Mouse (Mus musculus) midbrain, embryonic 13.5 days (tissue): ENCODE measurements at regions not wholly inside any gene's neighbourhood (a gene's known extent, or its start where the extent isn't known, plus 50 kb on each side); places are given as distances from the start of the nearest gene placed in this dataset.

Source experiments
- ATAC-seq: fragments of 200-750 bp; cut with Nextera tagmentation; 2 replicates; pipeline ENCODE4 v1.8.0; 2017; ENCODE audit warnings: mild to moderate bottlenecking, moderate TSS enrichment, moderate library complexity
- H3K27ac ChIP-seq: fragments of 300-500 bp; sonication (generic); 2 replicates; pipeline ENCODE4 v1.5.1; 2015; ENCODE audit warnings: inconsistent platforms, mild to moderate bottlenecking, moderate library complexity
- H3K27me3 ChIP-seq: fragments of 300-500 bp; sonication (generic); 2 replicates; pipeline ENCODE4 v1.6.1; 2015; ENCODE audit warnings: mild to moderate bottlenecking, inconsistent platforms
- H3K36me3 ChIP-seq: fragments of 300-500 bp; sonication (generic); 2 replicates; pipeline ENCODE4 v1.6.1; 2015; ENCODE audit warnings: mild to moderate bottlenecking, inconsistent platforms
- H3K4me1 ChIP-seq: fragments of 300-500 bp; sonication (generic); replicated peaks from 2 replicates; pipeline ENCODE4 v1.6.1; 2015; ENCODE audit warnings: inconsistent platforms
- H3K4me2 ChIP-seq: fragments of 300-500 bp; sonication (generic); replicated peaks from 2 replicates; pipeline ENCODE4 v1.6.1; 2015; ENCODE audit warnings: moderate library complexity, mild to moderate bottlenecking, inconsistent platforms
- H3K4me3 ChIP-seq: fragments of 300-500 bp; sonication (generic); replicated peaks from 2 replicates; pipeline ENCODE4 v1.5.1; 2015; ENCODE audit warnings: mild to moderate bottlenecking, inconsistent platforms
- H3K9ac ChIP-seq: fragments of 300-500 bp; sonication (generic); replicated peaks from 2 replicates; pipeline ENCODE4 v1.6.1; 2015; ENCODE audit warnings: mild to moderate bottlenecking, inconsistent platforms
- H3K9me3 ChIP-seq: fragments of 300-500 bp; sonication (generic); 2 replicates; pipeline ENCODE4 v1.6.1; 2016; ENCODE audit warnings: mild to moderate bottlenecking, inconsistent platforms
- WGBS: fragments of 180-500 bp; shearing (Covaris S2); methylation state at CpG from one replicate; pipeline ENCODE4 v1.1.7; 2015; 5-methylcytosine and 5-hydroxymethylcytosine counted together

GRCm38 (mm10) chr13:91371596-91371987 is 88.5 kb upstream of the Ssbp2 start:
- peaks cover 61% of the 10 kb centered on the region for H3K4me1 ChIP-seq
- 19% methylated on average over 2 of the region's 2 CpGs for WGBS
- H3K9ac ChIP-seq, result peak overlapping the region; percentile 28; the same call in 1 of the 2 replicates
- no peaks in the 10 kb centered on the region for H3K36me3 ChIP-seq
- H3K4me3 ChIP-seq, result peak overlapping the region; percentile 41
- H3K4me2 ChIP-seq, result peak overlapping the region; percentile 79
- ATAC-seq, result no peak
- H3K27ac ChIP-seq, result peak overlapping the region; percentile 98
- no peaks in the 10 kb centered on the region for H3K9me3 ChIP-seq
- H3K27me3 ChIP-seq, result no peaks in the 10 kb centered on the region

- Histone ChIP-seq H3K9ac (0 out of 2 replicates have a peak overlapping the region, but pooled peaks have one; percentile 36), H3K36me3 (no peaks in the 10 kb centered on the region), H3K4me3 (no peak overlapping the region), H3K4me2 (0 out of 2 replicates have a peak overlapping the region, but pooled peaks have one; percentile 79), H3K9me3 (no peaks in the 10 kb centered on the region), H3K4me1 (peaks cover 61% of the 10 kb centered on the region), H3K27me3 (no peaks in the 10 kb centered on the region), H3K27ac (peak overlapping the region; percentile 98)
- WGBS, result 65% methylated on average over 11 of the region's 11 CpGs
- no peak for ATAC-seq
Observed at GRCm38 (mm10) chr13:91372130-91372875, 87.8 kb upstream of the Ssbp2 start.

GRCm38 (mm10) chr13:91374141-91374540 is 85.9 kb upstream of the Ssbp2 start:
- H3K4me3 ChIP-seq, result no peak overlapping the region
- peak overlapping the region; percentile 28 for H3K27ac ChIP-seq
- no peak overlapping the region; the same call in 1 of the 2 replicates for H3K4me2 ChIP-seq
- ATAC-seq, result peak; percentile 9; the same call in 1 of the 2 replicates
- peaks cover 57% of the 10 kb centered on the region for H3K4me1 ChIP-seq
- H3K27me3 ChIP-seq, result no peaks in the 10 kb centered on the region
- WGBS, result 2% methylated on average over 3 of the region's 3 CpGs
- H3K9me3 ChIP-seq, result no peaks in the 10 kb centered on the region
- no peaks in the 10 kb centered on the region for H3K36me3 ChIP-seq
- H3K9ac ChIP-seq, result no peak overlapping the region

GRCm38 (mm10) chr13:91376556-91376955 is 83.5 kb upstream of the Ssbp2 start:
- WGBS, result 89% methylated on average over 3 of the region's 3 CpGs
- Histone ChIP-seq H3K4me3 (no peak overlapping the region), H3K4me1 (peaks cover 37% of the 10 kb centered on the region), H3K9me3 (no peaks in the 10 kb centered on the region), H3K27ac (no peak overlapping the region), H3K9ac (no peak overlapping the region), H3K36me3 (no peaks in the 10 kb centered on the region), H3K27me3 (no peaks in the 10 kb centered on the region), H3K4me2 (no peak overlapping the region)
- ATAC-seq, result no peak

GRCm38 (mm10) chr13:91377428-91377827 is 82.7 kb upstream of the Ssbp2 start:
- Histone ChIP-seq H3K36me3 (no peaks in the 10 kb centered on the region), H3K9ac (no peak overlapping the region), H3K4me3 (no peak overlapping the region), H3K4me1 (peaks cover 29% of the 10 kb centered on the region), H3K27me3 (no peaks in the 10 kb centered on the region), H3K4me2 (no peak overlapping the region), H3K9me3 (no peaks in the 10 kb centered on the region), H3K27ac (no peak overlapping the region)
- 97% methylated on average over 7 of the region's 7 CpGs for WGBS
- ATAC-seq, result no peak

- H3K9ac ChIP-seq, result no peak overlapping the region
- no peak overlapping the region for H3K27ac ChIP-seq
- H3K36me3 ChIP-seq, result no peaks in the 10 kb centered on the region
- ATAC-seq, result no peak
- peaks cover 23% of the 10 kb centered on the region for H3K4me1 ChIP-seq
- H3K9me3 ChIP-seq, result no peaks in the 10 kb centered on the region
- H3K4me2 ChIP-seq, result no peak overlapping the region
- 85% methylated on average over 9 of the region's 9 CpGs for WGBS
- no peaks in the 10 kb centered on the region for H3K27me3 ChIP-seq
- H3K4me3 ChIP-seq, result no peak overlapping the region
Observed at GRCm38 (mm10) chr13:91377972-91378371, 82.1 kb upstream of the Ssbp2 start.

- H3K4me1 ChIP-seq, result peaks cover 9% of the 10 kb centered on the region
- H3K4me3 ChIP-seq, result no peak overlapping the region
- WGBS, result 56% methylated on average over 4 of the region's 4 CpGs
- H3K27ac ChIP-seq, result no peak overlapping the region
- no peak overlapping the region for H3K9ac ChIP-seq
- H3K9me3 ChIP-seq, result no peaks in the 10 kb centered on the region
- no peaks in the 10 kb centered on the region for H3K36me3 ChIP-seq
- no peak for ATAC-seq
- H3K4me2 ChIP-seq, result no peak overlapping the region
- H3K27me3 ChIP-seq, result no peaks in the 10 kb centered on the region
Observed at GRCm38 (mm10) chr13:91385393-91385792, 74.7 kb upstream of the Ssbp2 start.

- no peak overlapping the region for H3K9ac ChIP-seq
- WGBS, result 68% methylated on average over 10 of the region's 10 CpGs
- no peaks in the 10 kb centered on the region for H3K27me3 ChIP-seq
- no peaks in the 10 kb centered on the region for H3K36me3 ChIP-seq
- H3K27ac ChIP-seq, result no peak overlapping the region
- no peaks in the 10 kb centered on the region for H3K9me3 ChIP-seq
- no peak overlapping the region for H3K4me3 ChIP-seq
- H3K4me2 ChIP-seq, result no peak overlapping the region
- peaks cover 17% of the 10 kb centered on the region for H3K4me1 ChIP-seq
- ATAC-seq, result no peak
Observed at GRCm38 (mm10) chr13:91387913-91388312, 72.2 kb upstream of the Ssbp2 start.

GRCm38 (mm10) chr13:91403632-91404031 is 56.5 kb upstream of the Ssbp2 start:
- Histone ChIP-seq H3K27me3 (no peaks in the 10 kb centered on the region), H3K9ac (no peak overlapping the region), H3K4me1 (no peaks in the 10 kb centered on the region), H3K27ac (no peak overlapping the region), H3K36me3 (no peaks in the 10 kb centered on the region), H3K9me3 (no peaks in the 10 kb centered on the region), H3K4me3 (no peak overlapping the region), H3K4me2 (no peak overlapping the region)
- ATAC-seq, result no peak
- 94% methylated on average over 2 of the region's 2 CpGs for WGBS

- WGBS, result 89% methylated on average over 2 of the region's 2 CpGs
- no peak overlapping the region for H3K9ac ChIP-seq
- H3K4me3 ChIP-seq, result no peak overlapping the region
- no peaks in the 10 kb centered on the region for H3K4me1 ChIP-seq
- H3K27ac ChIP-seq, result no peak overlapping the region
- no peaks in the 10 kb centered on the region for H3K9me3 ChIP-seq
- H3K27me3 ChIP-seq, result no peaks in the 10 kb centered on the region
- H3K36me3 ChIP-seq, result no peaks in the 10 kb centered on the region
- no peak for ATAC-seq
- no peak overlapping the region for H3K4me2 ChIP-seq
Observed at GRCm38 (mm10) chr13:91405027-91405426, 55.1 kb upstream of the Ssbp2 start.

- ATAC-seq, result no peak
- H3K36me3 ChIP-seq, result no peaks in the 10 kb centered on the region
- no peak overlapping the region for H3K4me2 ChIP-seq
- no peak overlapping the region for H3K4me3 ChIP-seq
- H3K9me3 ChIP-seq, result no peaks in the 10 kb centered on the region
- H3K4me1 ChIP-seq, result no peaks in the 10 kb centered on the region
- H3K27me3 ChIP-seq, result no peaks in the 10 kb centered on the region
- H3K9ac ChIP-seq, result no peak overlapping the region
- H3K27ac ChIP-seq, result no peak overlapping the region
Observed at GRCm38 (mm10) chr13:91410116-91410515, 50.0 kb upstream of the Ssbp2 start.
